Mouse (Mus musculus) neural tube, embryonic 11.5 days (tissue): ENCODE measurements around the gene Clec18a. TPM values are rescaled to one million over a fixed set of nuclear protein-coding genes. Genes with fewer than 3 reads are reported as not detected.

ENCODE experiments used
- ATAC-seq: fragments of 200-750 bp; cut with Nextera tagmentation; 2 replicates; pipeline ENCODE4 v1.8.0; 2017; ENCODE audit warnings: moderate number of reproducible peaks, mild to moderate bottlenecking, moderate TSS enrichment, moderate library complexity; ENCODE audit not compliant: insufficient read depth, low FRiP score, low TSS enrichment
- DNase-seq: peaks from one replicate; pipeline ENCODE4 v3.0.0-alpha.2; 2015; ENCODE audit warnings: low spot score
- H3K27ac ChIP-seq: fragments of 300-500 bp; sonication (generic); 2 replicates; pipeline ENCODE4 v1.5.1; 2014; ENCODE audit warnings: low read depth, mild to moderate bottlenecking, low read length
- H3K27me3 ChIP-seq: fragments of 300-500 bp; sonication (generic); 2 replicates; pipeline ENCODE4 v1.6.1; 2014; ENCODE audit warnings: mild to moderate bottlenecking, low read length, mixed read lengths; ENCODE audit not compliant: control insufficient read depth, insufficient read depth
- H3K36me3 ChIP-seq: fragments of 300-500 bp; sonication (generic); 2 replicates; pipeline ENCODE4 v1.6.1; 2014; ENCODE audit warnings: mild to moderate bottlenecking, low read length, moderate library complexity, mixed read lengths; ENCODE audit not compliant: control insufficient read depth, insufficient read depth
- H3K4me1 ChIP-seq: fragments of 300-500 bp; sonication (generic); 2 replicates; pipeline ENCODE4 v1.6.1; 2014; ENCODE audit warnings: low read length, mixed read lengths; ENCODE audit not compliant: control insufficient read depth, insufficient read depth
- H3K4me2 ChIP-seq: fragments of 300-500 bp; sonication (generic); 2 replicates; pipeline ENCODE4 v1.6.1; 2014; ENCODE audit warnings: low read depth, mild to moderate bottlenecking, moderate library complexity
- H3K4me3 ChIP-seq: fragments of 300-500 bp; sonication (generic); 2 replicates; pipeline ENCODE4 v1.5.1; 2014; ENCODE audit warnings: low read depth, low read length
- H3K9ac ChIP-seq: fragments of 300-500 bp; sonication (generic); 2 replicates; pipeline ENCODE4 v1.6.1; 2014; ENCODE audit warnings: mild to moderate bottlenecking, low read length
- H3K9me3 ChIP-seq: fragments of 300-500 bp; sonication (generic); 2 replicates; pipeline ENCODE4 v1.6.1; 2016; ENCODE audit warnings: low read length; ENCODE audit not compliant: control insufficient read depth
- WGBS: fragments of 180-500 bp; shearing (Covaris S2); extraction: QIAGEN DNeasy Blood & Tissue Kit; methylation state at CpG from one replicate; pipeline ENCODE4 v1.1.7; 2014; 5-methylcytosine and 5-hydroxymethylcytosine counted together
- polyA plus RNA-seq: library from polyadenylated mRNA; unstranded; fragments of >200 nt; fragmentation: Nextera tagmentation; extraction: Ambion mirVana; gene quantifications from 2 replicates; pipeline ENCODE4 v1.2.1, GENCODE M21; 2014

Clec18a gene
- polyA plus RNA-seq, 1 experiment from 2014 or later, result 0.38 TPM

GRCm38 (mm10) chr8:111049106-111049505 lies 43.1 kb downstream of the Clec18a start:
- ATAC-seq (no peak), DNase-seq (no peak)
- Histone ChIP-seq H3K36me3 (peaks cover 51% of the 10 kb centered on the region), H3K4me2 (no peak overlapping the region), H3K27me3 (no peaks in the 10 kb centered on the region), H3K9me3 (no peaks in the 10 kb centered on the region), H3K4me1 (no peaks in the 10 kb centered on the region), H3K27ac (no peak overlapping the region), H3K9ac (no peak overlapping the region), H3K4me3 (no peak overlapping the region)
- WGBS, result 94% methylated on average over 7 of the region's 7 CpGs

- DNase-seq, result no peak
- 97% methylated on average over 2 of the region's 2 CpGs for WGBS
These were observed 43.5 kb downstream of the Clec18a start for GRCm38 (mm10) chr8:111048694-111049093.

GRCm38 (mm10) chr8:111044003-111044734 lies 48.1 kb downstream of the Clec18a start:
- Histone ChIP-seq H3K4me2 (no peak overlapping the region), H3K36me3 (peaks cover 47% of the 10 kb centered on the region)

More at GRCm38 (mm10) chr8:111048694-111049093, 43.5 kb downstream of the Clec18a start:
- no peaks in the 10 kb centered on the region for H3K4me1 ChIP-seq
- no peak overlapping the region for H3K4me2 ChIP-seq
- no peaks in the 10 kb centered on the region for H3K27me3 ChIP-seq
- H3K36me3 ChIP-seq, result peaks cover 48% of the 10 kb centered on the region
- no peak for ATAC-seq
- no peaks in the 10 kb centered on the region for H3K9me3 ChIP-seq
- H3K27ac ChIP-seq, result no peak overlapping the region
- H3K9ac ChIP-seq, result no peak overlapping the region
- no peak overlapping the region for H3K4me3 ChIP-seq

GRCm38 (mm10) chr8:111042546-111042945 lies 49.7 kb downstream of the Clec18a start:
- H3K36me3 ChIP-seq, result peaks cover 50% of the 10 kb centered on the region
- ATAC-seq (no peak), DNase-seq (no peak)
- no peaks in the 10 kb centered on the region for H3K27me3 ChIP-seq
- no peak overlapping the region for H3K9ac ChIP-seq
- WGBS, result 97% methylated on average over 19 of the region's 19 CpGs
- H3K9me3 ChIP-seq, result no peaks in the 10 kb centered on the region
- no peak overlapping the region for H3K4me3 ChIP-seq
- no peak overlapping the region for H3K27ac ChIP-seq
- H3K4me1 ChIP-seq, result no peaks in the 10 kb centered on the region
- H3K4me2 ChIP-seq, result no peak overlapping the region

More at GRCm38 (mm10) chr8:111044003-111044734, 48.1 kb downstream of the Clec18a start:
- Histone ChIP-seq H3K27me3 (no peaks in the 10 kb centered on the region), H3K9ac (no peak overlapping the region), H3K4me3 (no peak overlapping the region), H3K4me1 (no peaks in the 10 kb centered on the region), H3K27ac (no peak overlapping the region), H3K9me3 (no peaks in the 10 kb centered on the region)
- WGBS, result 50% methylated on average over 2 of the region's 2 CpGs
- ATAC-seq (no peak), DNase-seq (no peak)

GRCm38 (mm10) chr8:111036591-111036990 lies 55.6 kb downstream of the Clec18a start:
- no peak overlapping the region for H3K4me3 ChIP-seq
- WGBS, result 95% methylated on average over 15 of the region's 15 CpGs
- H3K36me3 ChIP-seq, result peaks cover 17% of the 10 kb centered on the region
- no peak for DNase-seq
- no peak overlapping the region for H3K9ac ChIP-seq
- no peaks in the 10 kb centered on the region for H3K27me3 ChIP-seq
- no peak overlapping the region for H3K27ac ChIP-seq
- H3K4me1 ChIP-seq, result peaks cover 11% of the 10 kb centered on the region
- no peaks in the 10 kb centered on the region for H3K9me3 ChIP-seq
- no peak overlapping the region for H3K4me2 ChIP-seq
- no peak for ATAC-seq

GRCm38 (mm10) chr8:111034276-111034675 lies 58.0 kb downstream of the Clec18a start:
- H3K9ac ChIP-seq, result peak overlapping the region; percentile 74
- DNase-seq (peak; percentile 56), ATAC-seq (peak; percentile 18)
- 20% methylated on average over 12 of the region's 12 CpGs for whole genome bisulfite sequencing
- peaks cover 11% of the 10 kb centered on the region for H3K4me1 ChIP-seq
- peaks cover 9% of the 10 kb centered on the region for H3K36me3 ChIP-seq
- H3K27ac ChIP-seq, result no peak overlapping the region
- no peaks in the 10 kb centered on the region for H3K9me3 ChIP-seq
- H3K4me2 ChIP-seq, result peak overlapping the region; percentile 71
- H3K27me3 ChIP-seq, result no peaks in the 10 kb centered on the region
- H3K4me3 ChIP-seq, result peak overlapping the region; percentile 69

GRCm38 (mm10) chr8:111033482-111034215 lies 58.6 kb downstream of the Clec18a start:
- Histone ChIP-seq H3K27me3 (no peaks in the 10 kb centered on the region), H3K9me3 (no peaks in the 10 kb centered on the region), H3K4me2 (peak overlapping the region; percentile 71), H3K36me3 (0 out of 2 replicates have a peak, but pooled peaks cover 3% of the 10 kb centered on the region), H3K4me1 (peaks cover 11% of the 10 kb centered on the region), H3K9ac (peak overlapping the region; percentile 74), H3K4me3 (peak overlapping the region; percentile 69), H3K27ac (peak overlapping the region; percentile 72)
- ATAC-seq, result peak; percentile 100
- 6% methylated on average over 37 of the region's 37 CpGs for WGBS
- peak; percentile 95 for DNase-seq

GRCm38 (mm10) chr8:111032916-111033315 lies 59.3 kb downstream of the Clec18a start, which contains the start of gene Aars:
Gene Aars, plus strand, starts transcription at chr8:111033144.
- Histone ChIP-seq H3K4me1 (peaks cover 11% of the 10 kb centered on the region), H3K4me2 (peak within 1 kb of the TSS; percentile 71), H3K36me3 (0 out of 2 replicates have a peak, but pooled peaks cover 3% of the 10 kb centered on the region), H3K27ac (peak within 1 kb of the TSS; percentile 72), H3K9me3 (no peaks in the 10 kb centered on the region), H3K27me3 (no peaks in the 10 kb centered on the region), H3K9ac (peak within 1 kb of the TSS; percentile 74), H3K4me3 (peak within 1 kb of the TSS; percentile 69)
- DNase-seq (no peak), ATAC-seq (no peak)
- WGBS, result 94% methylated on average over 7 of the region's 7 CpGs
